Mouse (Mus musculus) monocyte, adult 5-6 weeks (primary cell): ENCODE results near the gene Tgm5. TPM values are rescaled to one million over a fixed set of nuclear protein-coding genes. Genes with fewer than 3 reads are reported as not detected.
"Not testable (repeated sequence)": the region's sequence is repeated elsewhere in the genome, so short reads cannot be mapped to it uniquely, and the experiment has no call there.

Source experiments
- ATAC-seq: fragments of 153-309, 156-312 bp; replicated peaks from 2 replicates; pipeline ENCODE4 v1.8.0; 2017; ENCODE audit warnings: mild to moderate bottlenecking; ENCODE audit not compliant: low TSS enrichment, insufficient number of reproducible peaks, severe bottlenecking, poor library complexity, low FRiP score
- total RNA-seq: library from RNA; stranded (forward); fragments of 200-1000, 200-491, 200-594 nt; gene quantifications from 3 replicates; pipeline ENCODE4 v1.2.3, GENCODE M21; 2017

Gene Tgm5
- total RNA-seq, 1 experiment from 2014 or later = not detected

DNA sequence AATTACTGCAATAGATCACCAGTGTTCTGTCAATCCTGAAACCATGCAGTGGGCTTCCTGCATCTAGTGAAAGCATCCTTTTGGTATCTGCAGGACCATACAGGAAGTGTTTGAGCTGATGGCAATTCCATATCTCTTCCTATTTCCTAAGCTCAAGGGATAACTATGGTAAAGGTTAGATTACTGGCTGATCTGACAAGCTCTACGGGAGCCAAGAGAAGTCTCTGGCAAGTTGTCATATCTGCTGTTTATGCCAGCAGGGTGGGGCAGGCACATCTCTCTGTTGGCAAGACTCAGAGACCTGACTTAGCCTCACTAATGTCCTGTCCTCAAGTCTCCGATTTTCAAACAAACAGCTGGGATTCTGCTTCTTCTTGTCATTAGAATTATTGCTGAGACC lies 31.6 kb downstream of the Tgm5 start:
- ATAC-seq = no peak

DNA sequence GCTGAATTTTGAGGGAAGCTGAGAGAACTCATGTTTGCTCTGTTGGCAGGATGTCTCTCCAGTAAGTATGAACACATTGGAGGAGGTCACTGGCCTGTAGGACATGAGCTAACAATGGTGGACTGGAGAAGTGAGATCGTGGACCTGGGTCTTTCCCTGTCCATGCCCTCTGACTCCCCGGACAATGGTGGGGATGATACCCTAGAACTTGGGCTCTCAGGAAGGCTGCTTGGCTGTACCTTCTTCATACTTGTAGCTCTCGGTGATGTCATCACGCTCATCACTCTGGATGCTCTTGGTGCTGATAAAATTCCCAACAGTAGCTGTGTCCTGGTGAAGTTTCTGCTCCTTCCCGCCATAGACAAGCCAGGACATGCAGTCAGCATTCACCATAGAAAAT lies 33.5 kb downstream of the Tgm5 start:
- no peak for ATAC-seq

DNA sequence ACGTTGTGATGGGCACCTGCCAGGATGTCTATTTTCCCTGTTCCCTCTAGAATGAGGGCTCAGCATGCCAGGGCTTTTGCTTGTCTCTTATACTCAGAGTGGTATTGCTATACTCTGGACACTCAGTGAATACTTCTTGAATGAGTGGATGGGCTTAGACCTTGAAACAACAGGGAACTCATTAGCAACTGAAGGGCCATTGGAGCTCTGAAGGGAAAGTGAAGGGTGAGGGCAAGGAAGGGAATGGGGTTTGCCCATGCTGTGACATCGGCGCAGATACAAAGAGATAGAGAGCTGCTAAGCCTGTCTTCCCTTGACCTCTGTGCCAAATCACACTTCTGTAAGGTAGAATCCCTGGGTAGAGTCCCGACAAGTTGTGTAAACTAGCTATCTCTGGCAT lies 40.0 kb downstream of the Tgm5 start:
- no peak for ATAC-seq

DNA sequence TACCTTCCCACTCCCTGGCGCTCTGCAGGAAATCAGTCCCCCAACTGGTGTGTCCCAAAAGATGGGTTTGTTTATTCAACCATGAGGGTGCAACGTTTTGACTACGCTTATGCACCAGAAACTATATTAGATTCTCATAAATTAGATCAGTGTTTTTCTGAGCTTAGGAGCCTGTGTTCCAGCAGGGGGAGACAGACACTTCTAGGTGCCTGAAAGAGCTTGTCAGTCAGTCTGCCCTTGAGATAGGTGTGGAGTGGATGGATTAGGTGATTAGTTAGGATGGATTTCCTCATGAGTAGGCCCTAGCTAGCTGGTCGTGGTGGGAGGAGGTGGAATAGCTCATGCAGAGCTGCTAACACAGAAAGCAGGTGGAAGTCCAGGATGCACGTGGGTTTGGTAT lies 44.5 kb downstream of the Tgm5 start:
- no peak for ATAC-seq

DNA sequence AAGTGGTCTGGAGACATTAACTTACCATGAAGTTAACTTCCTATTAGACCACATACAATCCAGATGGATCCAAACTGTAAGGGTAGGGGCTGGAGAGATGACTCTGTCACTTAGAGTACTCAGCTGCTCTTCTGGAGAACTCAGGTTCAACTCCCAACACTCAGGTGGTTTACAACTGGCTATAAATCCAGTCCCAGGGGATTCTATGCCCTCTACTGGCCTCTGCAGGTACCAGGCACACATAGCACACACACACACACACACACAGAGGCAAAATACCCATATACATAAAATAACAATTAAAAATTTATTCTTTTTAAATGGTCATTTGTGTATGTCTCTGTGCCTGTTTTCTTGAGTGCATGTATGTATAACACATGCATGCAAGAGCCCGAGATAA lies 46.3 kb downstream of the Tgm5 start:
- no peak for ATAC-seq

DNA sequence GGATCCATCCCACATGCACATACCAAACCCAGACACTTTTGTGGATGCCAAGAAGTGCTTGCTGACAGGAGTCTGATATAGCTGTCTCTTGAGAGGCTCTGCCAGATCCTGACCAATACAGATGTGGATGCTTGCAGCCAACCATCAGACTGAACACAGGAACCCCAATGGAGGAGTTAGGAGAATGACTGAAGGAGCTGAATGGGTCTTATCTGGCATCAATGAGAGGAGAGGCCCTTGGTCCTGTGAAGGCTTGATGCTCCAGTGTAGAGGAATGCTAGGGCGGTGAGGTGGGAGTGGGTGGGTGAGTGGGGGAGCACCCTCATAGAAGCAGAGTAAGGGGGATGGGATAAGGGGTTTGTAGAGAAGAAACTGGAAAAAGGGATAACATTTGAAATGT lies 46.8 kb downstream of the Tgm5 start:
- not testable (repeated sequence) for ATAC-seq

DNA sequence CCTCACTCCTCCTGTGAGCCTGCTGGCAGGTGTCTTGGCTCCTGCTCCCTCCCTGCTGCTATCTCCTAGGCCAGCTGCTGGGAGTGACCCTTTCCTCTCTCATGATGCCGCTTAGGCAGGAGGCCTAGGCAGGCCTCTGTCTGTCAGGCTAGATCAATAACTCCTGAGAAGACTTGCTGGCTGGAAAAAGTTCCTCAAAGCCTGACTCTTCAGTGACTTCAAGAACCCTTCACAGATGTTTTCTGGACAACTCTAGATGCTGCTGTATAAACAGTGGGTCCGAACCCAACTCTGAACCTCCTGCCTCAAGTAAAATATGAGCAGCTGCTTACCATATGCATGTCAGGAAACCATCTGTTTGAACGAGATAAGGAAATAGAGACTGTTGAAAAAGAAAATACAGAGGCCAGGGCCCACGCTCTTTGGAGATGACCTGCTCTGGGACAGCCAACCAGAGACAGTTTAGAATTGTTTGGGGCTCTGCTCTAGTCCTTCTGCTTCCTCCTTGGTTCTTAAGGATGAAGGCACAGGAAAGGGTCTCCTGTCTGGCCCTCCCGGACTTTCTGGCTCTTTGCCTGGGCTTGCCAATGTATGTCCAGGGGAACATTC lies 48.8 kb downstream of the Tgm5 start, which contains the start of gene Epb42:
Gene Epb42, minus strand, starts transcription at position 340 of the 609 bp plus-strand sequence.
- ATAC-seq = no peak

DNA sequence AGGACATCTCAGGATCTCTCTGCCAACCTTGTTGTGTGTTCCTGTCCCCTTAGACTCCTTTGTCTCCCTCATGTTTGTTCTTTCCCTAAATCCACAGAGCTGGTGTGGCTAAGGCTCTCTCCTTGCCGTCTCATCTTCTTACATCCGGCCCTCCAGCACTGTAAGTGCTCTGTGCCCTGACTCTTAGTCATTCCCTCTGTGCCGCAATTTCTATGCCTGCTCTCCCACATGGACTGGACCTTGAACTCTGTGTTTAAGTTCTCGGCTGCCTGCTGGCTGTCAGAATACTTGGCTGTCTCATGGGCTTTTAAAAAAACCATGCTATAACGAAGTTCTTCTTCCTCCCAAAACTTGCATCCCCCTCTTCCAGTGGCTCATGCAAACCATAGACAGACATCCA lies 62.7 kb downstream of the Tgm5 start:
- no peak for ATAC-seq

DNA sequence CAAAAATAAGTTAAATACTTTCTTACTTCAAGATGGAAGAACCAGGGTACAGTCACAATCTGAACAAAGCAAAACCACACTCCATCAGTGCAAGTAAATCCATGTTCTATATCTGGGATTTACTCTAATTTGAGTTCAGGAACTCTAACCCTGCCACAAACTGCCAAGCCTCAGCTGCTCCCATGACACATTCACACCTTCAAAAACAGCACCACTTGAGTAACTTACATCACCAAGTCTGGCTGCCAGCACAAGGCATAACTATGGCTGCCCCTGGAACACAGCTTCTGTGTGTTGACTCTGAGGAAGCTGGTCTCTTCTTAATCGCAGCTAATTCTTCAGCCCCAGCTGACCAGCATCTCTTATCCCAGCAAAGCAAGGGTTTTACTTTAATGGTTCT lies 68.5 kb downstream of the Tgm5 start:
- no peak for ATAC-seq

DNA sequence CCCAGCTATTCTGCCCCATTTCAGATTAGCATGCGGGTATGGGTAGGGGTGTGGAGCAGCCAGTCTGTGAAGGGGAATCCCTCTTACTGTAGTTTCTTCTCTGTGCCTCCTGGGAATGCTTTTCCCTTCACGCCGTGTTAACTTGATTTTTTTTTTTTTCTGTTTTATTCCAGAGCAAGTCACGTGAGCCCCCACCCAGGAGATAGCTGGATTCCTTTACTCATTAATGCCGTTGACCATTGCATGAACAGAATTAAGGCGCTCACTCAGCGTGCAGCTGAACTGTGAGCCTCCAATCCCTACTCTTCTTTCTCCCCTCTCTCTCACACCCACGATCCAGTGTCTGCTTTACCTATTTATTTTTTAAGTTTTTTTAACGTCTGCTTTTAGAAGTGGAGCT lies 69.4 kb downstream of the Tgm5 start:
- ATAC-seq = no peak

DNA sequence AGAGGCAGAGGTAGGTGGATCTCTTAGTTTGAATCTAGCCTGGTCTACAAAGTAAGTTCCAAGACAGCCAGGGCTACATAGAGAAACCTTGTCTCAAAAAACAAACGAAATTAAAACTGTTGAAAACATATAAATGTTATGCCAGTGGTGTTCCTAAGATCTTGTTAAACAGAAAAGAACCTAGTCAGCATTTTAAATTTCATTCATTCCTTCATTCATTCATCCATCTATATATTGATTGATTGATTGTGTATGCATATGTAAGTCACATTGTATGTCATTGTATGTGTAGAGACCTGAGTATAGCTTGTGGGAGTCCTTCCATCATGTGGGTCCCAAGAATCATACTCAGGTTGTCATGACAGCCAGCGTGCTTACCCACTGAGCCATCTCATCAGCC lies 70.1 kb downstream of the Tgm5 start:
- no peak for ATAC-seq

DNA sequence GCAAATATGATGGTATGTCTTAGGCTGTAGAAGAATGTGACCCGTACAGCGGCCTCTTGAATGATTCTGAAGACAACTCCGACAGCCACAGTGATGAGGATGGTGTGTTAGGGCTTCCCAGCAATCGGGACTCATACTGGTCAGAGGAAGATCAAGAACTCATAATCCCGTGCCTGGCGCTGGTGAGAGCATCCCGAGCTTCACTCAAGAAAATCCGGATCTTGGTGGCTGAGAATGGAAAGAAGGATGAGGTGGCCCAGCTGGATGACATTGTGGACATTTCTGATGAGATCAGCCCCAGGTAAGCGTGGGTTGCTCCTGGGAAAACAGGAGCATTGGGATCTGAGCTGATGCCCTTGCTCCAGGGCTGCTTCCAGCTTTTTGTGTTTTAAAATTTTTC lies 73.0 kb downstream of the Tgm5 start:
- no peak for ATAC-seq

DNA sequence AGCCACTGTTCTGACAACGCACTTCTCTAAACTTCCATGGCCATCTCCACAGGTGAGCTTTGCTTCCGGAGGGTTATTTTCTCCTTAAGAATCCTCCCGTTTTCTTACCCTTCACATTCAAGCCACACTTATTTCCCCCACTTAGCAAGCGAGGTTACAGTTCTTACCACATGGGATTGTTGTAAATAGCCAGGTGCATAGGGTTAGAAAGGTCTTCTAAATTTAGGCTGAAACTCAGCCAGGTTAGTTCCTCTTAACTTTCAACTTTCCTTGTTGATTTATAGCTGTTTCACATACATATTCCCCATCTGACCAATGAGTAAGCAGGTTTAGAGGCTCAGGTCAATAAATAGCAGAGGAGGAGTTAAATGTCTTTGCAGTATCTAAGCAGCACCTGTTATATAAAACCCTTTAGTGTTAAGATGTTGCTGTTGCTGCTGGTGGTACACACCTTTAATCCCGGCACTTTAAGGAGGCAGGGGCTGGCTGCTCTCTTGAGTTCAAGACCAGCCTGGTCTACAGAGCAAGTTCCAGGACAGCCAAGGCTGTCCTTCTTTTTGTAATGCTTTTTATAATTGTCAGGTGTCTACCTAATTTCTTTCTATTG lies 76.5 kb downstream of the Tgm5 start:
- no peak for ATAC-seq

DNA sequence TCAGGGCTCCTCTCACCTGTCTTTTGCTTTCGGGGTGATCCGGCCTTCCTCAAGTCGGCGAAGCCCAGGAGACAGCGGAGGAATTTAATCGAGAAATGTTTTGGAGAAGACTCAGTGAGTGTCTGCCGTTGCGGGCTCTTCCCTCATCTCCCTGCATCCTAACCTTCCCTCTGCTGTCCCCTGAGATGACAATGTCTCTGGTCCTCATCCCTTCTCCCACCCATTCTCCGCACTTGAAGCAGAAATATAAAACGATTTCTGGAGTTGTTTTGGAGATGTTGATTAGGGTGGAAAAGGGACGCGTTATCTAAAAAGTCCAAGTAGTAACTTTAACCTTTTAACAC lies 77.0 kb downstream of the Tgm5 start:
- no peak for ATAC-seq

DNA sequence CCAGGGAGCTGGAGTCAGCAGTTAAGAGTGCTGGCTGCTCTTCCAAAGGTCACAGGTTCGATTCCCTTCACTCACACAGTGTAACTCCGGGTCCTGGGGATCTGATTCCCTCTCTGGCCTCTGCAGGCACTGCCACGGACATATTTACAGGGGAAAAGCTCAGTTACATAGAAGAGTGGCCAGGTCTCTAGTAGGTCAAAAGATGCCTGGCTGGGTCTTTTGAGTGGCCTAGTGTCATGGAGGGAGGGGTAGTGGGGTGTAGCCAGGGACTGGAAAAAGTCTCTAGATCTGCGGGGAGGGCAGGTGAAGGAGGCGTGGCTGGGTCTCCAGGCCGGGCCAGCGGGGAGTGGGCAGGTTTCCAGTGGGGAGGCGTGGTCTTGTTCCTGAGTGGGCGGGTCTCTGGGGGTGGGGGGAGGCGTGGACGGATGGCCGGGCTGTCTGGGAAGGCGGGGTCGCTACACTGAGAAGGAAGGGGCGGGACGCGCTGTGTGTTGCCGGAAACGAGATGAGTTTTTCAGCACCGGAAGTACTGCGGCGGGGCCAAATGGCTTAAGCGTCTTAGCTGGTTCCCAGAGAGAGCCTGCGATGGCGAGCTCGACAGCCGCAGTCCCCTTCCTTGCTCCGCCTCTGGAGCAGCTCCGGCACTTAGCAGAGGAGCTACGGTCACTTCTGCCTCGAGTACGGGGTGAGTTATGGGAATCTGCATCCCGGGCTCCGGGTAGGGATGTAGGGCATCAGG lies 77.5 kb downstream of the Tgm5 start, which contains the start of gene Ccndbp1:
Gene Ccndbp1, plus strand, starts transcription at position 479 of the 739 bp plus-strand sequence.
- ATAC-seq = peak; percentile 97

DNA sequence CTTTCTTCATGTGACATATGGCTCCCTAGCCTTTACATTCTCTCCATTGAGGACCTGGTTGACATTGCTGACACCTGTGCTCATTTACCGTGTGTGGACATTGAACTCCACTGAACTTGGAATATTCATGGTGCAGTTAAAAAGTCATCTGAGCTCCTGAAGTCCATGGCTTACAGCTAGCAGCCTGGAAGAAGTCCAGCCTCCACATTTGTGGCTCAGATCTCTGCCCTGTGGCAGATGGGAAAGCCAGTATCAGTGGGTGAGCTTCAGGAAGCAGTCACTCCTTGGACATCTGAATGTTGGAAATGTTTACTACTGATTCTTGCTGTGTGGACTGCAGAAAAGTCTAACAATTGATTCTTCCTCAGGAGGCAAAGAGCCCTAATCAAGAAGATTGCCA lies 78.7 kb downstream of the Tgm5 start:
- no peak for ATAC-seq

DNA sequence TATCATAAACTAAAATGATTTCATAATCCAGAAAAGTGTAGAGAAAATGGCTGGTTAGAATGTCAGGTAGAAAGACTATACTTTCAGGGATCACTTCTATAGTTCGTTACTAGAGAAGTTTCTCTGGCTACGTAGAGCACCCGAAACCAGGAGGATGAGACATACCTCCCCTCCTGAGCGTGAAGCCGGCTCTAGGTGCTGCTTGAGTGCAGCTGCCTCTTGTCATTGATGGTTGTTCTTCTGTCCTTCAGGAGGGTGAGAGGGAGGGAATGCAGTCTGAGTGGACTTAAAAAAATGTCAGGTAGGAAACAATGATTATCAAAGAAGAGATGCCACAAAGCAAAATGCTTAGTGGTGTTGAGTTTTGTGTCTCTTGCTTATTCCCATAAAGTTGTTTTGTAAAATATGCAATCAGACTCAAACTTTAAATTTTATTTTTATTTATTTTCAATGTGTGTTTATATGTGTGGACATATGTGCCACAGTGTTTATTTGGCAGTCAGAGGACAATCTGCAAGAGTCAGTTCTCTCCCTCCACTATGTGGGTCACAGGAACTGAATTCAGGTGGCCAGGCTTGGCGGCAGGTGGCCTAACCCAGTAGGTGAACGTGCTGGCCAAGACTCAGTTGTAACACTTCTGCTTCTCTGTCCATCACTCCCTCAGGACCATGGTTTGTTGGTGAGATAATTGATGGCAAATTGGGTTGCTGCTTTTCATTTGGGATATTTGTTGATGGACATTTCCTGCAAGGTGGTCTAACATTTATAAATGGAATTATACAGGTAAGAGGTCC lies 81.4 kb downstream of the Tgm5 start:
- ATAC-seq = no peak

DNA sequence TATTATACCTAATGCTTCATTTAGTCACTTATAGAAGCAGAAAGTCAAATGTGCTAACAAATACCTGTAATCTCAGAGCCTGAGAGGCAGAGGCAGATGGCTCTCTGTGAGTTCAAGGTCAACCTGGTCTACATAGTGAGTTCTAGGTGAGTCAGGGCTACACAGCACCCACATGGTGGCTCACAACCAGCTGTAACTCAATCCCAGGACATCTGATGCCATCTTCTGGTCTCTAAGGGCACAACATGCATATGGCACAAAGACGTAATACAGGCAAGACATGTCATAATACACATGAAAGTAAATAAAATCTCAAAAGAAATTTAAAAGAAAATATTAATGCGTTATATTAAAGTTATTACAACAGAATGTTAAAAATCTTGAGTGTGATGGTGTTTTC lies 82.1 kb downstream of the Tgm5 start:
- ATAC-seq = no peak

DNA sequence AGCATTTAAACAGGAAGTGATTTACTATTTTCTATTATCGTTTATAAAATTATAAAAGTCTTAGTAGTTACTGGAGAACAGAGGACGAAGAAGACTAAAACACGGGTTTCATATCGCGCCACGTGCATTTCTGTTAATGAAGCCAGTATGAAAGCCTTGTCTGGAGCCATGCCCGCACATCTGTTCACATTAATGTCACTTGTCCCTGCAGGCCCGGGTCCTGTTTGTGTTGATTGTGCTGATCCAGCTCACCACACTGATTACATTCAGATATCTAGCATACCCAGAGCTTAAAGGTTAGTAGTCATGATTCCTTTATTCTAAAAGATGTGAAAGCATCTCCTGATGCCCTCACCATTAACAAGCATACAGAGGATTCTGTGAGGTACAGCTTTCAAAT lies 86.8 kb downstream of the Tgm5 start:
- ATAC-seq = no peak
